ENCODE assay signal across 8 mouse cellular contexts in genomic region chr10:11282306-11282631, GRCm38 (mm10). TPM values are rescaled to one million over a fixed set of nuclear protein-coding genes. Genes with fewer than 3 reads are reported as not detected.
DNase-seq lines count a peak whose midpoint lies in the region; ATAC-seq and TF ChIP-seq lines count a peak whose summit lies in the region.

No protein-coding gene starts in this region.

- no peak for DNase-seq in kidney, adult 18-20 months
- DNase-seq in midbrain, embryonic 14.5 days = peak; percentile 53
- DNase-seq in cerebellum, postnatal 36 days = no peak
- no peak for DNase-seq in thymus, adult 2 months

- peaks cover 4% of the 10 kb centered on the region for H3K4me1 ChIP-seq in kidney, embryonic 15.5 days
- H3K4me1 ChIP-seq in bone marrow macrophage, adult 2 months (ENCODE audit: control insufficient read depth, insufficient read depth, low read length) = peaks cover 3% of the 10 kb centered on the region; the same call in 1 of the 2 replicates
- H3K4me1 ChIP-seq in hindbrain, embryonic 12.5 days = peaks cover 4% of the 10 kb centered on the region; the same call in 1 of the 2 replicates
- H3K4me1 ChIP-seq in midbrain, embryonic 14.5 days (ENCODE audit: control insufficient read depth, insufficient read depth, low read length) = peaks cover 5% of the 10 kb centered on the region; the same call in 1 of the 2 replicates
- no peaks in the 10 kb centered on the region; the same call in 1 of the 2 replicates for H3K4me1 ChIP-seq in thymus, adult 2 months (replicated peaks; ENCODE audit: control insufficient read depth, insufficient read depth, low read length)

- peak overlapping the region; percentile 80 for H3K4me3 ChIP-seq in kidney, embryonic 15.5 days (replicated peaks)
- peak overlapping the region; percentile 80 for H3K4me3 ChIP-seq in bone marrow macrophage, adult 2 months (ENCODE audit: insufficient read depth, low read length)
- peak overlapping the region; percentile 96 for H3K4me3 ChIP-seq in hindbrain, embryonic 12.5 days
- peak overlapping the region; percentile 94 for H3K4me3 ChIP-seq in midbrain, embryonic 14.5 days (replicated peaks; ENCODE audit: low read depth, low read length)
- H3K4me3 ChIP-seq in thymus, adult 2 months (ENCODE audit: control insufficient read depth, insufficient read depth, low read length) = no peak overlapping the region

- no peak for ATAC-seq in kidney, embryonic 15.5 days (replicated peaks; ENCODE audit: low FRiP score)
- ATAC-seq in hindbrain, embryonic 12.5 days (ENCODE audit: low FRiP score) = no peak
- no peak for ATAC-seq in midbrain, embryonic 14.5 days (ENCODE audit: low FRiP score, low TSS enrichment)
- ATAC-seq in inflammation-experienced regulatory T-cells, adult 6 months = no peak

- TF ChIP-seq CTCF in bone marrow macrophage, adult 2 months (IDR thresholded peaks at IDR 0.05; ENCODE audit: low read depth, low read length) = no peak
- TF ChIP-seq CTCF in thymus, adult 2 months (IDR thresholded peaks at IDR 0.05; ENCODE audit: borderline replicate concordance, control insufficient read depth, extremely low read depth, insufficient read depth, low read length, poor library complexity) = no peak

- H3K9ac ChIP-seq in kidney, embryonic 15.5 days = peak overlapping the region; percentile 93
- peak overlapping the region; percentile 93 for H3K9ac ChIP-seq in hindbrain, embryonic 12.5 days
- H3K9ac ChIP-seq in midbrain, embryonic 14.5 days (replicated peaks; ENCODE audit: low read length) = peak overlapping the region; percentile 91

- WGBS in kidney, embryonic 15.5 days = under 1% methylated on average over 4 of the region's 4 CpGs
- WGBS in hindbrain, embryonic 12.5 days = 2% methylated on average over 4 of the region's 4 CpGs
- WGBS in midbrain, embryonic 14.5 days = under 1% methylated on average over 4 of the region's 4 CpGs
- WGBS in thymus, adult 2 months = 34% methylated on average over 4 of the region's 4 CpGs

- H3K36me3 ChIP-seq in kidney, embryonic 15.5 days = no peaks in the 10 kb centered on the region
- no peaks in the 10 kb centered on the region for H3K36me3 ChIP-seq in hindbrain, embryonic 12.5 days
- H3K36me3 ChIP-seq in midbrain, embryonic 14.5 days (ENCODE audit: control insufficient read depth, insufficient read depth, low read length) = no peaks in the 10 kb centered on the region
- no peaks in the 10 kb centered on the region for H3K36me3 ChIP-seq in thymus, adult 2 months (ENCODE audit: control insufficient read depth, insufficient read depth, low read length)

- peak overlapping the region; percentile 100 for H3K27ac ChIP-seq in kidney, embryonic 15.5 days
- H3K27ac ChIP-seq in bone marrow macrophage, adult 2 months (ENCODE audit: insufficient read depth, low read depth, low read length) = no peak overlapping the region
- peak overlapping the region; percentile 97; the same call in 1 of the 2 replicates for H3K27ac ChIP-seq in hindbrain, embryonic 12.5 days
- H3K27ac ChIP-seq in midbrain, embryonic 14.5 days (replicated peaks; ENCODE audit: low read depth, low read length) = peak overlapping the region; percentile 94; the same call in 1 of the 2 replicates
- H3K27ac ChIP-seq in thymus, adult 2 months (ENCODE audit: control insufficient read depth, insufficient read depth, low read length) = no peak overlapping the region

- no peaks in the 10 kb centered on the region for H3K9me3 ChIP-seq in kidney, embryonic 15.5 days (replicated peaks)
- H3K9me3 ChIP-seq in hindbrain, embryonic 12.5 days (replicated peaks) = no peaks in the 10 kb centered on the region
- no peaks in the 10 kb centered on the region for H3K9me3 ChIP-seq in midbrain, embryonic 14.5 days (ENCODE audit: control insufficient read depth, low read length)

- peak overlapping the region; percentile 94 for H3K4me2 ChIP-seq in kidney, embryonic 15.5 days
- H3K4me2 ChIP-seq in hindbrain, embryonic 12.5 days (replicated peaks) = peak overlapping the region; percentile 86
- H3K4me2 ChIP-seq in midbrain, embryonic 14.5 days (ENCODE audit: low read length) = peak overlapping the region; percentile 86

- no peak for TF ChIP-seq POLR2A in bone marrow macrophage, adult 2 months (IDR thresholded peaks at IDR 0.05; ENCODE audit: borderline replicate concordance, low read depth, low read length)
- TF ChIP-seq POLR2A in thymus, adult 2 months (IDR thresholded peaks at IDR 0.05; ENCODE audit: control insufficient read depth, extremely low read depth, insufficient read depth, low read length, poor library complexity) = no peak

- no peaks in the 10 kb centered on the region for H3K27me3 ChIP-seq in kidney, embryonic 15.5 days
- H3K27me3 ChIP-seq in hindbrain, embryonic 12.5 days = no peaks in the 10 kb centered on the region
- no peaks in the 10 kb centered on the region for H3K27me3 ChIP-seq in midbrain, embryonic 14.5 days (ENCODE audit: control insufficient read depth, insufficient read depth, low read length)
- no peaks in the 10 kb centered on the region; the same call in 1 of the 2 replicates for H3K27me3 ChIP-seq in thymus, adult 2 months (ENCODE audit: control insufficient read depth, insufficient read depth, low read length)

RNA-seq across cellular contexts. Expression of gene Fbxo30, which starts 1.1 kb away (rescaled TPM):
- polyA plus RNA-seq in kidney, embryonic 15.5 days (2015; fragmentation: Nextera tagmentation; extraction: Ambion mirVana) = 35.7 and 36.0 TPM in 2 replicates
- polyA plus RNA-seq in bone marrow macrophage, adult 2 months (2012; ENCODE audit: insufficient read depth, insufficient read length, missing spikeins) = 7.2 and 9.2 TPM in 2 replicates
- polyA plus RNA-seq in hindbrain, embryonic 12.5 days (2016; fragmentation: Nextera tagmentation; extraction: Ambion mirVana) = 42.1 and 43.8 TPM in 2 replicates
- polyA plus RNA-seq in midbrain, embryonic 14.5 days (2014; fragmentation: Nextera tagmentation; extraction: Ambion mirVana) = 13.8 and 21.3 TPM in 2 replicates
- 1 to 10 TPM in 1 of 3 experiments, under 1 TPM in 2; 0.36 to 1.6 (median 0.82) TPM for polyA plus RNA-seq in inflammation-experienced regulatory T-cells, adult 6 months (2017; shearing (Covaris generic))
- 1.3 and 1.6 TPM in 2 replicates for polyA plus RNA-seq in thymus, adult 2 months (2012; rRNA removed)

Comparison
In these comparisons a context has a peak if more than half of its experiments do, and no peak if none do; other contexts are left out.
1. H3K27ac ChIP-seq: peak in kidney, embryonic 15.5 days (single experiment), hindbrain, embryonic 12.5 days (single experiment) and midbrain, embryonic 14.5 days (single experiment); none in bone marrow macrophage, adult 2 months (single experiment) and thymus, adult 2 months (single experiment).
2. Peak in every context shown above with its lines, with median percentiles within 50 percentile points of each other: H3K4me2 ChIP-seq and H3K9ac ChIP-seq.